Mouse (Mus musculus) midbrain, embryonic 16.5 days (tissue): Measurements from ENCODE around the gene Ciz1. TPM values are rescaled to one million over a fixed set of nuclear protein-coding genes. Genes with fewer than 3 reads are reported as not detected.

Experiments
- ATAC-seq: fragments of 200-750 bp; cut with Nextera tagmentation; 2 replicates; pipeline ENCODE4 v1.8.0; 2017; ENCODE audit warnings: moderate TSS enrichment
- H3K27ac ChIP-seq: fragments of 300-500 bp; sonication (generic); 2 replicates; pipeline ENCODE4 v1.5.1; 2014; ENCODE audit warnings: mild to moderate bottlenecking, low read length, mixed read lengths
- H3K27me3 ChIP-seq: fragments of 300-500 bp; sonication (generic); 2 replicates; pipeline ENCODE4 v1.6.1; 2014; ENCODE audit warnings: low read depth, low read length, mixed read lengths; ENCODE audit not compliant: control insufficient read depth, insufficient read depth
- H3K36me3 ChIP-seq: fragments of 300-500 bp; sonication (generic); 2 replicates; pipeline ENCODE4 v1.6.1; 2014; ENCODE audit warnings: mild to moderate bottlenecking, low read length, moderate library complexity, mixed read lengths; ENCODE audit not compliant: control insufficient read depth, insufficient read depth
- H3K4me1 ChIP-seq: fragments of 300-500 bp; sonication (generic); 2 replicates; pipeline ENCODE4 v1.6.1; 2014; ENCODE audit warnings: mild to moderate bottlenecking, low read length, mixed read lengths; ENCODE audit not compliant: control insufficient read depth, insufficient read depth
- H3K4me2 ChIP-seq: fragments of 300-500 bp; sonication (generic); 2 replicates; pipeline ENCODE4 v1.6.1; 2014; ENCODE audit warnings: mild to moderate bottlenecking, low read length, mixed read lengths
- H3K4me3 ChIP-seq: fragments of 300-500 bp; sonication (generic); 2 replicates; pipeline ENCODE4 v1.5.1; 2014; ENCODE audit warnings: low read depth, mild to moderate bottlenecking, low read length, moderate library complexity, mixed read lengths
- H3K9ac ChIP-seq: fragments of 300-500 bp; sonication (generic); 2 replicates; pipeline ENCODE4 v1.6.1; 2014; ENCODE audit warnings: low read depth, low read length, mixed read lengths
- H3K9me3 ChIP-seq: fragments of 300-500 bp; sonication (generic); replicated peaks from 2 replicates; pipeline ENCODE4 v1.6.1; 2014; ENCODE audit warnings: mild to moderate bottlenecking, low read length, mixed read lengths; ENCODE audit not compliant: control insufficient read depth, poor library complexity, severe bottlenecking
- WGBS: fragments of 180-500 bp; shearing (Covaris S2); extraction: QIAGEN DNeasy Blood & Tissue Kit; methylation state at CpG from one replicate; pipeline ENCODE4 v1.1.7; 2014; 5-methylcytosine and 5-hydroxymethylcytosine counted together
- polyA plus RNA-seq: library from polyadenylated mRNA; unstranded; fragments of >200 nt; fragmentation: Nextera tagmentation; extraction: Ambion mirVana; gene quantifications from 2 replicates; pipeline ENCODE4 v1.2.1, GENCODE M21; 2015

Gene Ciz1
- polyA plus RNA-seq, 1 experiment from 2014 or later: 58.7 TPM

- 0 out of 2 replicates have a peak overlapping the region, but pooled peaks have one; percentile 4 for H3K9ac ChIP-seq
- peaks cover 8% of the 10 kb centered on the region for H3K4me1 ChIP-seq
- H3K27ac ChIP-seq: peak overlapping the region; percentile 46; the same call in 1 of the 2 replicates
- peak; percentile 39; the same call in 1 of the 2 replicates for ATAC-seq
- no peaks in the 10 kb centered on the region for H3K9me3 ChIP-seq
- H3K4me3 ChIP-seq: no peak overlapping the region
- WGBS: 66% methylated on average over 6 of the region's 6 CpGs
- H3K27me3 ChIP-seq: no peaks in the 10 kb centered on the region
- 0 out of 2 replicates have a peak overlapping the region, but pooled peaks have one; percentile 6 for H3K4me2 ChIP-seq
- H3K36me3 ChIP-seq: peaks cover 11% of the 10 kb centered on the region; the same call in 1 of the 2 replicates
Observed at GRCm38 (mm10) chr2:32342539-32343350, 9.4 kb upstream of the Ciz1 start.

- no peak overlapping the region for H3K9ac ChIP-seq
- no peak for ATAC-seq
- H3K36me3 ChIP-seq: peaks cover 7% of the 10 kb centered on the region; the same call in 1 of the 2 replicates
- H3K4me2 ChIP-seq: no peak overlapping the region
- no peaks in the 10 kb centered on the region for H3K27me3 ChIP-seq
- no peaks in the 10 kb centered on the region for H3K9me3 ChIP-seq
- peak overlapping the region; percentile 33; the same call in 1 of the 2 replicates for H3K27ac ChIP-seq
- WGBS: 98% methylated on average over 2 of the region's 2 CpGs
- H3K4me3 ChIP-seq: no peak overlapping the region
- H3K4me1 ChIP-seq: peaks cover 8% of the 10 kb centered on the region
Observed at GRCm38 (mm10) chr2:32343351-32343671, 8.8 kb upstream of the Ciz1 start.

- no peak overlapping the region for H3K9ac ChIP-seq
- H3K36me3 ChIP-seq: peaks cover 7% of the 10 kb centered on the region; the same call in 1 of the 2 replicates
- H3K4me1 ChIP-seq: peaks cover 8% of the 10 kb centered on the region
- H3K4me3 ChIP-seq: no peak overlapping the region
- no peak overlapping the region for H3K4me2 ChIP-seq
- no peaks in the 10 kb centered on the region for H3K27me3 ChIP-seq
- no peak for ATAC-seq
- 81% methylated on average over 10 of the region's 10 CpGs for WGBS
- H3K27ac ChIP-seq: no peak overlapping the region
- no peaks in the 10 kb centered on the region for H3K9me3 ChIP-seq
Observed at GRCm38 (mm10) chr2:32344056-32344455, 8.1 kb upstream of the Ciz1 start.

- whole genome bisulfite sequencing: 67% methylated on average over 14 of the region's 14 CpGs
- H3K4me2 ChIP-seq: no peak overlapping the region
- H3K9ac ChIP-seq: no peak overlapping the region
- H3K36me3 ChIP-seq: peaks cover 6% of the 10 kb centered on the region; the same call in 1 of the 2 replicates
- H3K4me1 ChIP-seq: peaks cover 8% of the 10 kb centered on the region
- no peak for ATAC-seq
- H3K4me3 ChIP-seq: no peak overlapping the region
- no peaks in the 10 kb centered on the region for H3K9me3 ChIP-seq
- no peaks in the 10 kb centered on the region for H3K27me3 ChIP-seq
- no peak overlapping the region for H3K27ac ChIP-seq
Observed at GRCm38 (mm10) chr2:32344598-32345321, 7.4 kb upstream of the Ciz1 start.

- 83% methylated on average over 6 of the region's 6 CpGs for WGBS
- no peak for ATAC-seq
- H3K36me3 ChIP-seq: no peaks in the 10 kb centered on the region
- no peaks in the 10 kb centered on the region for H3K9me3 ChIP-seq
- no peak overlapping the region for H3K4me2 ChIP-seq
- H3K4me1 ChIP-seq: peaks cover 28% of the 10 kb centered on the region
- H3K4me3 ChIP-seq: no peak overlapping the region
- H3K9ac ChIP-seq: no peak overlapping the region
- H3K27ac ChIP-seq: no peak overlapping the region
- H3K27me3 ChIP-seq: no peaks in the 10 kb centered on the region
Observed at GRCm38 (mm10) chr2:32347019-32347418, 5.1 kb upstream of the Ciz1 start.

GRCm38 (mm10) chr2:32348311-32348710 is 3.8 kb upstream of the Ciz1 start:
- WGBS: 87% methylated on average over 11 of the region's 11 CpGs
- Histone ChIP-seq H3K9ac (no peak overlapping the region), H3K4me3 (no peak overlapping the region), H3K4me2 (no peak overlapping the region), H3K4me1 (peaks cover 20% of the 10 kb centered on the region), H3K36me3 (no peaks in the 10 kb centered on the region), H3K27ac (no peak overlapping the region), H3K27me3 (no peaks in the 10 kb centered on the region), H3K9me3 (no peaks in the 10 kb centered on the region)
- no peak for ATAC-seq

GRCm38 (mm10) chr2:32349625-32350255 is 2.4 kb upstream of the Ciz1 start:
- ATAC-seq: no peak
- H3K4me1 ChIP-seq: peaks cover 24% of the 10 kb centered on the region
- WGBS: 74% methylated on average over 8 of the region's 8 CpGs
- H3K9me3 ChIP-seq: no peaks in the 10 kb centered on the region
- no peak overlapping the region for H3K4me3 ChIP-seq
- H3K27me3 ChIP-seq: no peaks in the 10 kb centered on the region
- no peak overlapping the region for H3K27ac ChIP-seq
- no peak overlapping the region for H3K4me2 ChIP-seq
- no peaks in the 10 kb centered on the region for H3K36me3 ChIP-seq
- H3K9ac ChIP-seq: no peak overlapping the region

- ATAC-seq: no peak
- WGBS: 58% methylated on average over 13 of the region's 13 CpGs
- peak overlapping the region; percentile 69 for H3K4me2 ChIP-seq
Observed at GRCm38 (mm10) chr2:32350471-32351051, 1.6 kb upstream of the Ciz1 start.

More at GRCm38 (mm10) chr2:32350471-32351051, 1.6 kb upstream of the Ciz1 start:
- Histone ChIP-seq H3K27ac (no peak overlapping the region), H3K36me3 (no peaks in the 10 kb centered on the region), H3K9me3 (no peaks in the 10 kb centered on the region), H3K9ac (peak overlapping the region; percentile 92; the same call in 1 of the 2 replicates), H3K27me3 (no peaks in the 10 kb centered on the region), H3K4me3 (peak overlapping the region; percentile 78; the same call in 1 of the 2 replicates), H3K4me1 (peaks cover 24% of the 10 kb centered on the region)
